Mouse (Mus musculus): Measurements from ENCODE around the gene Fras1.
A peak's percentile ranks its signal among the peaks of the same experiment; 100 is the strongest.

Gene Fras1

DNA sequence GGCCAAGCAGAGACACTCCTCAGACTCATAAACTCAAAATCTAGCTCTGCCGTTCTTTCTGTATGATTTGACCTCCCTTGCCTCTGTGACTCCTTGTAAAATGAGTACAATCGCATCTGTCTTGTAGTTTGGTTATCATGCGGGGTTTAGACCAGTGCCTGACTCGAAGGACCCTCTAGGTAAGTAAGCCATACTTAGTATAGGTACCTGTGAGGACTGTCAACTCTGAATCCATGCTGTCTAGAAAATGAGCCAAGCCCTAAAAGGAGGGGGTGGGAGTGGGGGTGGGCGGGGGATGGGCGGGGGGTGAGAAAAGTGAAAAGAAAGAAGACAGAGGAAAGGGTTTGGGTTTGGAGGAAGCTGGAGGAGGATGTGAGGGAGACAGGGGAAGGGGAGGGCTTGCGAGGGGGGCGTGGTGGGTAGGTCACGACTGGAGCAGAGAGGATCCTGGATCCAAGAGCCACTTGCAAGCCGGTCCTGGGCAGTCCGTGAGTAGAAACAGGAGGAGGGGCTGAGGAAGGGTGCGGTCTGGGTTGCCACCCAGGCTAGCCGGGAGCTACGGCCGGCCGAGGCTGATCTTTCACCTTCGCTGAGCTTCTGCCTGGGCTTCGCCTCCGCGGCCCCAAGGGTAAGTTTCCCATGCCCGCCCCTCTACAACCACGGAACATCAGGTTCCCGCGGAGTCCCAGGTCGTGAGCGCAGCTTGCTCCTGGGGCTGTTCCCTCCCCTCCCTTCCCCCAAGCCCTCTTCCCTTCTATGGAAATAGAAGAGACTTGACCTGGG, 419.4 kb downstream of the Fras1 start, which contains the start of gene Anxa3:
Gene Anxa3, plus strand, starts transcription at position 404 of the 783 bp plus-strand sequence.
- DNase-seq (ENCODE audit: low spot score): peak; percentile 33

DNA sequence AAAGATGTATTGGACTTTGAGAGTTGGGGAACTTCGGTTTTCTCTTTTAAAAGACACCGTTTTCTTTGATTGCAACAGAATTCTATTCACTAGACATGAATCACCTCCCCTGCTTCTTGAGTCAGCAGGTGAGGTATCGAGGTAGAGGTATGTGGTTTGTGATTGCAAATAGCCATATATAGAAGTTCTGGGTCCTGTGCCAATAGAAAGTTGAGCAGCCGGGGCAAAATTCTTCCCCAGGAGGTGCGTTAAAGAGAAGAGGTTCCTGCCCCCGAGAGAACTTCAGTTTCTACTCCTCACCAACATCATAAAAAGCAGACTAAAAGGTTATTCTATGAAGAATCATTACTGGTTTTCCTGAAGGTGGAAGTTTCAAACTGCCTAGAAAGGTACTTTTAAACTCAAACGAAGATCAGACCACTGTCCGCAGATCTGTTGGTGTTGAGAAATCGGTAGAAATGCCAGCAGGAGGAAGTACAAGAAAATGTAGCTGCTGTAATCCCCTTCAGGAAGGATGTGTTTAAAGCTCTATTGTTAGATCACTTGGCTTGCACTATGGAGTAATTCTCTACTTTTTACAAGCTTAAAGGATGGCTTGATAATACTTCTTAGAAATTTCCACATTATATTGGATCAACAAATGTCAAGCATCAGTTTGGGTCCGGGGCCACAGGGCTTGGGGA, 420.3 kb downstream of the Fras1 start:
- DNase-seq (ENCODE audit: low spot score): no peak

DNA sequence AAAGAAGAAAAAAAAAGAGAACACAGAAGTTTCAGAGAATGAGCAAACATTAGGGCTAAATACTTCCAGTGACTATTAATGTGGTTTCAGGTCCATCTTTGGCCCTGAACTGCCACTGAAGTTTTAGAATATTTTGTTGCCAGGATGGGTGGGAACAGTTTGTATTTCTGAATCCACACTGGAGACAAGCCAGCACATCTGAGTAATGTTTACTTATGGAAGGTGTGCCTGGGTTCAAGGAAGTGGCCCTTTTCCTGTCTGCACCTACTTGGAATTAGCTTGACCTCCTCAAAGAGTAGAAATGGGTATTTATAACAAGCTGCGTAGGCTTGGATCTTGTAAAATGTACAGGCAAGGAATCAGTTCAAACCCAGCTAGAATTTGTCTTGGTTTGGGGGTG, 422.0 kb downstream of the Fras1 start:
- DNase-seq (ENCODE audit: low spot score): no peak

GRCm38 (mm10) chr5:96797465-96797864, 423.7 kb downstream of the Fras1 start:
- DNase-seq (ENCODE audit: low spot score): no peak

DNA sequence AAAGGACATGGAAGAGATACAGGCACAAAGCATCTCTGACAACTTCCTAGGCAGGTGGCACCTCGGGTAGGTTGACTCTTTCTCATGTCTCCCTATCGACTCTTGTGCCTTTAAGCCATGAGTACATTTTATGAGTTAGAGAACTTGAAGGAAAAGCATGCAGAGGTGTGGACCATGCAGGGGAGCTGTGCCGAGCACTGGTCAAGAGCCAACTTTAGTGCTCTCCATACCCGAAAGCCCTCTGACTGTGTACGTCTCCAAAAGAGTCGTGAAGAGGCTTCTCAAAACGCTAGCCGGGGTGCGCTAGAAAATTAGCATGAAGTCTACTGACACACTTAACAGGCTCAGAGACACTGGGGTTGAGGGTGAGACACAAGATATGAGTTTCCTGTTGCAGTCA, 425.4 kb downstream of the Fras1 start:
- DNase-seq (ENCODE audit: low spot score): no peak

- DNase-seq (ENCODE audit: low spot score): no peak
Measured at GRCm38 (mm10) chr5:96799969-96800368, 426.2 kb downstream of the Fras1 start.

- no peak for DNase-seq (ENCODE audit: low spot score)
Measured at GRCm38 (mm10) chr5:96802185-96802584, 428.4 kb downstream of the Fras1 start.

DNA sequence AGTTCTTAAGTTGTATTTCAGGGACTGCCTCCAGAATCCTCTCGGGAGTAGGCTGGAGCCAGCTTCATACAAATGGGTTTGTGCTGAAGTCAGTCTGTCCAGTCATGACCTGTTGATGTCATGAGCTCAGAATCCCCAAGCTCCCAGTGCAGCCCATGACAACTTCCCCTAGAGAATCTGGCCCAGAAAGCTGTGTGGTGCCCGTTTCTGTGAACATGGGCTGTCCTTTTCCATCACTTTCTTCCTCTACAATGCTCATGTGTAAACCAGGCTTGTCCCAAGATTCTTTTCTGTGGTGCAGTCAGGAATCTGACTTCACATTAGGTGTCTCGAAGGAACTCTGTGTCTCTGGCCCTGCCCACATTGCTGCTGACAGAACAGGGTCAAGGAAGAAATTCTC, 429.3 kb downstream of the Fras1 start:
- DNase-seq (ENCODE audit: low spot score): peak; percentile 32

DNA sequence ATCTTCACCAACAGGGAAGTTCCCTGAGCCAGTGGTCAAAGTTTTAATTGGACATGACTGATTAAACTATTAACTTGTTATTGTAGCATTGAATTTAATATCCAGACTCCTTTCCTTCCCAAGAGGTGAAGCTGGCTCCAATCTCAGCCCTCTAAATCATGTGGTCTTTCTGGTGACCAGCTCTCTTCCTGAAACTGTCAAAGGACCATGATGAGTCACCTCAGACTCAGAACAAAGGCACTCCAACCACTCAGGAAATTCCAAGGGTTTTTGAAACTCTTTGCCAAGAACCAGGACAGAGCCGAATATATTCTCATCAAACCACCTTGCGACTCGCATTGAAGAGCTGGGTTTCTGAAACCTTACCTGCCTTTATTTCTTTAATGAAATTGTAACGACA, 430.5 kb downstream of the Fras1 start:
- no peak for DNase-seq (ENCODE audit: low spot score)

DNA sequence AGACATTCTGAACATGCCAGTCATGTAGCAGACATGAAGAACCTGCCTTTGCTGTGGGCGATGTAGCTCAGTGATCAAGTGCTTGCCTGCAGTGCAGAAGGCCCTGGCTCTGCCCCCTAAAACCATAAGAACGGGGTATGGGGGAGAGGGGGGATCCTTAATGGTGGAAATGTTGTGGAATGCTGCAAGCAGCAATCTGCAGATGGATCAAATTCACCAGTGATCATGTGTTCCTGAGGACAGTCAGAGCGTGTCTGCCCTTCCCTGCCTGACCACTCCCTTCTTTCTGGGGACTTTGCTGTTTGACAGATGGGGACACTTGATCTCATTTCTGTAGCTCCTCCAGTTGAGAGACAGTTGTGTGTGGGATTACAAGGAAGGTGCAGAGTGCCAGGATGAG, 431.1 kb downstream of the Fras1 start:
- no peak for DNase-seq (ENCODE audit: low spot score)

GRCm38 (mm10) chr5:96810620-96811019, 436.9 kb downstream of the Fras1 start:
- DNase-seq (ENCODE audit: low spot score): no peak

DNA sequence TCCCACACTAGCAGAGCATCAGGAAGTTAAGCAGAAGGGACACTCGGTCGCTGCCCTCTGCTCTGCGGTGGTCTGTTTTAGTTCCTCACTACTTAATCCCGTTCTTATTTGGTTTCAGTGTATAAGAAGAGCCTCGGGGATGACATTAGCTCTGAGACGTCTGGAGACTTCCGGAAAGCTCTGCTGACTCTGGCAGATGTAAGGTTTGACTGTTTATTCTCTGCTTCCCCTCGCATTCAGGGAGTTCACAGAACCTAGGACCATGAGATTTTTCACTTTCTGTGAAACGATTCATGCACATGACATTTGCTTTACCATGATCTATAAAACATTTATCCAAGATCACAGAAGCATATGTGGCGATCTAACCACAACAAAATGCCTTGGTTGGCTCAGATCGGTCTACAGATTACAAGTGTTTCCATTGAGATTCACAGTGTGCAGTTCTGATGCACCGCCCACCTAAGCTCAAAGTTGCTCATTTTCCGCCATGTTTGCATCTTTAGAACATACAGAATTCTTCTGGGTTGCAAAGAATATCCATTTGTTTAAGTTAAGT, 451.1 kb downstream of the Fras1 start:
- no peak for DNase-seq (ENCODE audit: low spot score)

DNA sequence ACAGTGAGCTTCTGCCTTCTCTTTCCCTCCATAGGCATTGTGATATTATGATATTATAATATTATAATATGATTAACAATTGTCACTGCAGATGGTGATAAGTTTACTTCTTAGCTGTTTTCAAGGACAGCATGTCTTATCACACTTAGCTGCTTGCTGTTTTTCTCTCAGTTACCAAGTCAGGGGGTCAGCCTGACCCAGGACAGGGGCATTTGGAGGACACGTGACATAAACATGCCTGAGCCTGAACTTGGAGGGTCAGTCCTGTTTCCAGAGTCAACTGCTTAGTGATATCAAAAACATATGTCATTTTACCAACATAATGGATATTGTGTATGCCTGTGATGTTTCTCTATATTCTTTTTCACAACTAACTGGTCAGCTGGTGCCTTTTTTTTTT, 453.4 kb downstream of the Fras1 start:
- no peak for DNase-seq (ENCODE audit: low spot score)
